Mouse (Mus musculus) kidney, adult 2 months (tissue): ENCODE results near the gene Lrrc8c. TPM values are rescaled to one million over a fixed set of nuclear protein-coding genes. Genes with fewer than 3 reads are reported as not detected.
A peak's percentile ranks its signal among the peaks of the same experiment; 100 is the strongest.

Source experiments
- DNase-seq: peaks from one replicate; pipeline ENCODE4 v3.0.0; 2021
- H3K27ac ChIP-seq: fragments of 200-500 bp; 2 replicates; pipeline ENCODE4 v1.5.1; 2012; ENCODE audit warnings: low read depth, low read length, control low read depth, inconsistent platforms; ENCODE audit not compliant: insufficient read depth
- H3K27me3 ChIP-seq: fragments of 200-500 bp; replicated peaks from 2 replicates; pipeline ENCODE4 v1.6.1; 2012; ENCODE audit warnings: mild to moderate bottlenecking, moderate library complexity, low read length, inconsistent platforms; ENCODE audit not compliant: control insufficient read depth, insufficient read depth
- H3K36me3 ChIP-seq: fragments of 200-500 bp; 2 replicates; pipeline ENCODE4 v1.6.1; 2012; ENCODE audit warnings: mild to moderate bottlenecking, moderate library complexity, low read length, inconsistent platforms; ENCODE audit not compliant: control insufficient read depth, insufficient read depth
- H3K4me1 ChIP-seq: fragments of 200-500 bp; 2 replicates; pipeline ENCODE4 v1.6.1; 2011; ENCODE audit warnings: low read length; ENCODE audit not compliant: control insufficient read depth, insufficient read depth
- H3K4me3 ChIP-seq: fragments of 200-500 bp; 2 replicates; pipeline ENCODE4 v1.5.1; 2011; ENCODE audit warnings: mild to moderate bottlenecking, low read depth, low read length, control low read depth; ENCODE audit not compliant: insufficient read depth
- CTCF ChIP-seq: fragments of 200-500 bp; conservative IDR thresholded peaks from 2 replicates; pipeline ENCODE4 v1.5.1; 2011; ENCODE audit warnings: low read depth, mild to moderate bottlenecking, control low read depth, low read length, moderate library complexity, mixed read lengths; ENCODE audit not compliant: insufficient read depth, insufficient read length
- POLR2A ChIP-seq: fragments of 200-500 bp; IDR thresholded peaks from one replicate; pipeline ENCODE4 v1.6.1; 2011; ENCODE audit warnings: low read depth, low read length, control low read depth
- WGBS: fragments of 180-500 bp; shearing (Covaris S2); methylation state at CpG from one replicate; pipeline ENCODE4 v1.1.7; 2018; 5-methylcytosine and 5-hydroxymethylcytosine counted together
- polyA plus RNA-seq: library from polyadenylated mRNA; depleted of rRNA; stranded (reverse); fragments of >200 nt; gene quantifications from 2 replicates; pipeline ENCODE4 v1.2.3, GENCODE M21; 2012; rRNA removed

The Lrrc8c gene
- polyA plus RNA-seq, result 13.0 and 13.6 TPM in 2 replicates

- peak within 1 kb of the TSS; percentile 83 for H3K4me3 ChIP-seq
- TF ChIP-seq POLR2A, result peak; percentile 25
- 0 out of 2 replicates have a peak, but pooled peaks have one; percentile 16 for TF ChIP-seq CTCF
- H3K4me1 ChIP-seq, result 0 out of 2 replicates have a peak, but pooled peaks cover 3% of the 10 kb centered on the region
- peak within 1 kb of the TSS; percentile 76 for H3K27ac ChIP-seq
- no peaks in the 10 kb centered on the region for H3K27me3 ChIP-seq
- no peaks in the 10 kb centered on the region for H3K36me3 ChIP-seq
- WGBS, result under 1% methylated on average over 92 of the region's 93 CpGs
- peak; percentile 79 for DNase-seq
Measured at GRCm38 (mm10) chr5:105519096-105519975, at the start of gene Lrrc8c. Gene Lrrc8c (plus strand): TSS chr5:105519388.

- Histone ChIP-seq H3K36me3 (no peaks in the 10 kb centered on the region), H3K27me3 (no peaks in the 10 kb centered on the region), H3K4me3 (no peak overlapping the region), H3K27ac (no peak overlapping the region), H3K4me1 (no peaks in the 10 kb centered on the region)
- WGBS, result 70% methylated on average over 5 of the region's 5 CpGs
- TF ChIP-seq POLR2A, result no peak
- TF ChIP-seq CTCF, result no peak
- no peak for DNase-seq
Measured at GRCm38 (mm10) chr5:105472983-105473705, 46.0 kb upstream of the Lrrc8c start.

GRCm38 (mm10) chr5:105477527-105477926, 41.7 kb upstream of the Lrrc8c start:
- TF ChIP-seq POLR2A, result no peak
- no peak for TF ChIP-seq CTCF

GRCm38 (mm10) chr5:105479673-105480072, 39.5 kb upstream of the Lrrc8c start:
- H3K4me1 ChIP-seq, result no peaks in the 10 kb centered on the region
- H3K27ac ChIP-seq, result no peak overlapping the region
- WGBS, result 87% methylated on average over 13 of the region's 13 CpGs

More at GRCm38 (mm10) chr5:105477527-105477926, 41.7 kb upstream of the Lrrc8c start:
- H3K27ac ChIP-seq, result no peak overlapping the region
- no peaks in the 10 kb centered on the region for H3K4me1 ChIP-seq
- H3K4me3 ChIP-seq, result no peak overlapping the region
- H3K27me3 ChIP-seq, result no peaks in the 10 kb centered on the region
- no peak for DNase-seq
- H3K36me3 ChIP-seq, result no peaks in the 10 kb centered on the region
- 76% methylated on average over 9 of the region's 9 CpGs for WGBS

GRCm38 (mm10) chr5:105480561-105480960, 38.6 kb upstream of the Lrrc8c start:
- no peaks in the 10 kb centered on the region for H3K4me1 ChIP-seq
- no peak for TF ChIP-seq CTCF
- no peak for TF ChIP-seq POLR2A
- no peak overlapping the region for H3K4me3 ChIP-seq
- no peak overlapping the region for H3K27ac ChIP-seq
- H3K36me3 ChIP-seq, result no peaks in the 10 kb centered on the region
- H3K27me3 ChIP-seq, result no peaks in the 10 kb centered on the region
- WGBS, result 93% methylated on average over 17 of the region's 17 CpGs
- DNase-seq, result no peak

More at GRCm38 (mm10) chr5:105479673-105480072, 39.5 kb upstream of the Lrrc8c start:
- Histone ChIP-seq H3K4me3 (no peak overlapping the region), H3K27me3 (no peaks in the 10 kb centered on the region), H3K36me3 (no peaks in the 10 kb centered on the region)
- DNase-seq, result no peak
- no peak for TF ChIP-seq CTCF
- no peak for TF ChIP-seq POLR2A

- WGBS, result 58% methylated on average over 2 of the region's 2 CpGs
- TF ChIP-seq POLR2A, result no peak
- TF ChIP-seq CTCF, result no peak
- no peak overlapping the region for H3K4me3 ChIP-seq
- H3K36me3 ChIP-seq, result no peaks in the 10 kb centered on the region
- no peak for DNase-seq
- no peaks in the 10 kb centered on the region for H3K4me1 ChIP-seq
- no peak overlapping the region for H3K27ac ChIP-seq
- no peaks in the 10 kb centered on the region for H3K27me3 ChIP-seq
Measured at GRCm38 (mm10) chr5:105483632-105484031, 35.6 kb upstream of the Lrrc8c start.

GRCm38 (mm10) chr5:105484247-105484646, 34.9 kb upstream of the Lrrc8c start:
- Histone ChIP-seq H3K4me3 (no peak overlapping the region), H3K27me3 (no peaks in the 10 kb centered on the region), H3K36me3 (no peaks in the 10 kb centered on the region), H3K27ac (no peak overlapping the region), H3K4me1 (no peaks in the 10 kb centered on the region)
- WGBS, result 95% methylated on average over 6 of the region's 6 CpGs
- TF ChIP-seq CTCF (no peak), POLR2A (no peak)
- DNase-seq, result no peak
